Mouse (Mus musculus): ENCODE data around the gene Gm7247.
"Not testable (repeated sequence)": the region's sequence is repeated elsewhere in the genome, so short reads cannot be mapped to it uniquely, and the experiment has no call there.

GRCm38 (mm10) chr14:51592039-51592438 is 230.5 kb downstream of the Gm7247 start, which contains the start of gene Gm17174:
- not testable (repeated sequence) for TF ChIP-seq TCF12 (IDR thresholded peaks at IDR 0.05; ENCODE audit: insufficient read depth, poor library complexity, severe bottlenecking); POLR2A (IDR thresholded peaks at IDR 0.05; ENCODE audit: insufficient read length, low read depth); MYOG (IDR thresholded peaks at IDR 0.05; ENCODE audit: control insufficient read depth in 1 of 3, insufficient read depth in 1 of 3, insufficient read length in 2 of 3, low read depth in 2 of 3)

All from myocyte (in vitro differentiated cells).